Comparison of ENCODE assay signal across 8 mouse cellular contexts in genomic region chr11:55444772-55445171, GRCm38 (mm10). TPM values are rescaled to one million over a fixed set of nuclear protein-coding genes. Genes with fewer than 3 reads are reported as not detected.
DNase-seq lines count a peak whose midpoint lies in the region; ATAC-seq lines count a peak whose summit lies in the region.

No protein-coding gene starts in this region.

- no peaks in the 10 kb centered on the region for H3K9me3 ChIP-seq in heart, embryonic 15.5 days (replicated peaks)

- no peaks in the 10 kb centered on the region for H3K36me3 ChIP-seq in heart, embryonic 15.5 days

- H3K4me2 ChIP-seq in heart, embryonic 15.5 days = no peak overlapping the region

- H3K9ac ChIP-seq in heart, embryonic 15.5 days = no peak overlapping the region

- peak overlapping the region; percentile 8 for H3K27ac ChIP-seq in heart, embryonic 15.5 days

- peak; percentile 88 for DNase-seq in heart, adult 8-10 months (ENCODE audit: low spot score)
- no peak for DNase-seq in heart, adult 11 months
- DNase-seq in CD4-positive helper T cell, adult 2 months (ENCODE audit: low read depth, low spot score) = peak; percentile 35
- DNase-seq in c-Kit-positive CD71-positive TER-119-positive erythroid progenitor cells, embryonic 14.5 days (ENCODE audit: low spot score) = peak; percentile 56
- DNase-seq in layer of hippocampus, adult 9-10 months (ENCODE audit: low spot score) = peak; percentile 74
- no peak for DNase-seq in urinary bladder, adult 2 months (ENCODE audit: low spot score)

- no peaks in the 10 kb centered on the region for H3K27me3 ChIP-seq in heart, embryonic 15.5 days

- H3K4me3 ChIP-seq in heart, embryonic 15.5 days = no peak overlapping the region

- no peak for ATAC-seq in heart, embryonic 15.5 days (replicated peaks; ENCODE audit: insufficient number of reproducible peaks, insufficient read depth, low FRiP score, low read depth)
- ATAC-seq in monocyte, adult 5-6 weeks (replicated peaks; ENCODE audit: insufficient number of reproducible peaks, low FRiP score, low TSS enrichment, poor library complexity, severe bottlenecking) = 0 out of 2 replicates have a peak, but pooled peaks have one; percentile 28

- peaks cover 7% of the 10 kb centered on the region; the same call in 1 of the 2 replicates for H3K4me1 ChIP-seq in heart, embryonic 15.5 days (replicated peaks)

- WGBS in heart, embryonic 15.5 days = 0% methylated on average over 1 of the region's 1 CpGs

RNA-seq across cellular contexts. Expression of gene Atox1, which starts 16.3 kb away (rescaled TPM):
- 100 to 1,000 TPM in 3 of 4 experiments, 10 to 100 TPM in 1; 94.6 to 115 (median 104) TPM for total RNA-seq in heart, adult 8-10 months (2022)
- polyA plus RNA-seq in heart, embryonic 15.5 days (2015; fragmentation: Nextera tagmentation; extraction: Ambion mirVana) = 252 and 260 TPM in 2 replicates
- total RNA-seq in monocyte, adult 5-6 weeks (2017) = 91.4 to 104 TPM (median 99.3 TPM) in 3 replicates
- polyA plus RNA-seq in urinary bladder, adult 2 months (2012; rRNA removed) = 382 and 536 TPM in 2 replicates

RNA-seq across cellular contexts. Expression of gene Sparc, which starts 21.8 kb away (rescaled TPM):
- total RNA-seq in heart, adult 8-10 months (2022) = 100 to 1,000 TPM; 202 to 357 (median 299) TPM
- 1,914 and 2,149 TPM in 2 replicates for polyA plus RNA-seq in heart, embryonic 15.5 days (2015; fragmentation: Nextera tagmentation; extraction: Ambion mirVana)
- not detected in 3 replicates for total RNA-seq in monocyte, adult 5-6 weeks (2017)
- polyA plus RNA-seq in urinary bladder, adult 2 months (2012; rRNA removed) = 3,106 and 3,504 TPM in 2 replicates

RNA-seq across cellular contexts. Expression of gene G3bp1, which starts 24.7 kb away (rescaled TPM):
- total RNA-seq in heart, adult 8-10 months (2022) = 10 to 100 TPM; 39.4 to 45.2 (median 42.4) TPM
- polyA plus RNA-seq in heart, embryonic 15.5 days (2015; fragmentation: Nextera tagmentation; extraction: Ambion mirVana) = 94.4 and 105 TPM in 2 replicates
- 54.8 to 59.5 TPM (median 56.4 TPM) in 3 replicates for total RNA-seq in monocyte, adult 5-6 weeks (2017)
- polyA plus RNA-seq in urinary bladder, adult 2 months (2012; rRNA removed) = 41.6 and 41.8 TPM in 2 replicates

Comparison
In these comparisons a context has a peak if more than half of its experiments do, and no peak if none do; other contexts are left out.
1. DNase-seq: peak in heart, adult 8-10 months (single experiment), CD4-positive helper T cell, adult 2 months (single experiment), c-Kit-positive CD71-positive TER-119-positive erythroid progenitor cells, embryonic 14.5 days (single experiment) and layer of hippocampus, adult 9-10 months (single experiment); none in heart, adult 11 months (single experiment) and urinary bladder, adult 2 months (single experiment).
2. RNA of gene Sparc, which starts 21.8 kb away (total RNA-seq): 202 to 357 TPM in heart, adult 8-10 months; not detected in monocyte, adult 5-6 weeks; every median in the first group is over 100 times any median in the second.